Mouse (Mus musculus): Measurements from ENCODE around the gene Aldh18a1.

DNA sequence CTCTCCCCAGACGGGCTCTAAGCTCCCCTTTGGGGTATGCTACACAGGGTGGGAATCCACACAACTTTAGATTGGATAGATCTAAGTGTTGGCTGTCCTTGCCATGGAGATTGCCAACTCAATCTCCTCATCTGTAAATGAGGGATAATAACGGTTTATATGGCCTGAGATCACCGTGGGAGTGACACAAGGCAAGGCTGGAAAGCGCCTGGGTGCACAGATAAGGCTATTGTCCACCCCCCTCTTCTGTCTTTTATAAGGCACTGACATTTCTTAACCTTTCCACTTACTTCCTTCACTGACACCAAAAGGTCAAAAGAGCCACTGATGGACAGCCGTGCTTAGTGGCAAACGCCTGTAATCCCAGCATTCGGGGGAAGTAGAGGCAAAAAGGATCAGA lies 1.4 kb downstream of the Aldh18a1 start:
- no peak for TF ChIP-seq POLR2A (IDR thresholded peaks at IDR 0.05; ENCODE audit: low read depth, low read length)
- no peak for TF ChIP-seq CTCF (IDR thresholded peaks at IDR 0.05; ENCODE audit: extremely low read depth, insufficient read depth, insufficient read length, insufficient replicate concordance)

Measured in spleen, adult 2 months (tissue).